24 mouse cellular contexts compared by ENCODE assay signal in genomic region chr3:152006747-152007146, GRCm38 (mm10).
"Had no signal": no experiment of that assay in that cellular context is flagged by ENCODE, and none has a peak within 500 bp of the region (broad histone marks: within the 10 kb centered on the region; RNA-seq: fewer than 3 reads in every experiment).

No protein-coding gene starts in this region.

- ATAC-seq: forebrain, postnatal 0 days; hindbrain, postnatal 0 days; intestine, embryonic 16.5 days had no signal

- H3K4me2 ChIP-seq: heart, embryonic 11.5 days; heart, embryonic 13.5 days; heart, embryonic 15.5 days; hindbrain, embryonic 13.5 days; hindbrain, embryonic 15.5 days; kidney, embryonic 15.5 days; limb, embryonic 12.5 days had no signal

- H3K4me3 ChIP-seq: heart, embryonic 13.5 days; heart, embryonic 15.5 days; hindbrain, embryonic 13.5 days; hindbrain, embryonic 15.5 days; kidney, embryonic 15.5 days; layer of hippocampus, adult 2 months; left cerebral cortex, adult 2 months; limb, embryonic 10.5 days; limb, embryonic 12.5 days had no signal

- H3K27me3 ChIP-seq: heart, embryonic 13.5 days; heart, embryonic 15.5 days; hindbrain, embryonic 13.5 days; hindbrain, embryonic 15.5 days; kidney, embryonic 15.5 days; limb, embryonic 12.5 days had no signal

- H3K9ac ChIP-seq: forebrain, postnatal 0 days; heart, embryonic 13.5 days; heart, embryonic 15.5 days; hindbrain, embryonic 13.5 days; hindbrain, embryonic 15.5 days; kidney, embryonic 15.5 days; limb, embryonic 12.5 days had no signal

- DNase-seq: forebrain, postnatal 0 days; gastrocnemius, postnatal 14 days; gastrocnemius, postnatal 36 days; heart, adult 18-20 months; heart, postnatal 14 days; heart, postnatal 36 days; kidney, adult 11 months; kidney, adult 2 months; kidney, adult 9 months; kidney, postnatal 25 days; kidney, postnatal 4 days had no signal

- H3K27ac ChIP-seq: heart, embryonic 13.5 days; heart, embryonic 15.5 days; hindbrain, embryonic 13.5 days; hindbrain, embryonic 15.5 days; hindbrain, postnatal 0 days; kidney, embryonic 15.5 days; kidney, postnatal 0 days; layer of hippocampus, adult 2 months; left cerebral cortex, adult 2 months; limb, embryonic 10.5 days; limb, embryonic 12.5 days had no signal

- H3K36me3 ChIP-seq: heart, embryonic 13.5 days; heart, embryonic 15.5 days; hindbrain, embryonic 13.5 days; hindbrain, embryonic 15.5 days; kidney, embryonic 15.5 days; limb, embryonic 10.5 days; limb, embryonic 12.5 days had no signal

- H3K9me3 ChIP-seq: heart, embryonic 13.5 days; heart, embryonic 15.5 days; hindbrain, embryonic 13.5 days; hindbrain, embryonic 15.5 days; kidney, embryonic 15.5 days; limb, embryonic 10.5 days; limb, embryonic 12.5 days had no signal

- H3K4me1 ChIP-seq: heart, embryonic 13.5 days; heart, embryonic 15.5 days; hindbrain, embryonic 13.5 days; hindbrain, embryonic 15.5 days; kidney, embryonic 15.5 days; limb, embryonic 10.5 days; limb, embryonic 12.5 days had no signal
